Mouse (Mus musculus) cerebral cortex, adult 2 months (tissue): ENCODE measurements around the gene Hist1h4h.

Experiments
- WGBS: fragments of 180-500 bp; shearing (Covaris S2); methylation state at CpG from one replicate; pipeline ENCODE4 v1.1.7; 2018; 5-methylcytosine and 5-hydroxymethylcytosine counted together

The Hist1h4h gene

GRCm38 (mm10) chr13:23554925-23555838 is 24.3 kb downstream of the Hist1h4h start:
- under 1% methylated on average over 54 of the region's 54 CpGs for WGBS

- WGBS: under 1% methylated on average over 18 of the region's 18 CpGs
Observed at GRCm38 (mm10) chr13:23555839-23556416, 25.1 kb downstream of the Hist1h4h start.

GRCm38 (mm10) chr13:23556906-23557305 is 26.1 kb downstream of the Hist1h4h start:
- WGBS: 57% methylated on average over 3 of the region's 3 CpGs

GRCm38 (mm10) chr13:23560699-23561098 is 29.8 kb downstream of the Hist1h4h start:
- 18% methylated on average over 2 of the region's 2 CpGs for WGBS

- WGBS: 0% methylated on average over 2 of the region's 5 CpGs
Observed at GRCm38 (mm10) chr13:23561531-23561882, 30.7 kb downstream of the Hist1h4h start.

- under 1% methylated on average over 58 of the region's 67 CpGs for WGBS
Observed at GRCm38 (mm10) chr13:23561883-23562659, 31.2 kb downstream of the Hist1h4h start, which contains the start of gene Hist1h3e. Gene Hist1h3e (minus strand): TSS chr13:23562369.

- under 1% methylated on average over 18 of the region's 18 CpGs for WGBS
Observed at GRCm38 (mm10) chr13:23562699-23563462, 32.0 kb downstream of the Hist1h4h start.

GRCm38 (mm10) chr13:23564482-23564881 is 33.6 kb downstream of the Hist1h4h start:
- WGBS: 91% methylated on average over 2 of the region's 2 CpGs

GRCm38 (mm10) chr13:23570261-23571021 is 39.6 kb downstream of the Hist1h4h start:
- 2% methylated on average over 29 of the region's 41 CpGs for WGBS

- WGBS: under 1% methylated on average over 18 of the region's 18 CpGs
Observed at GRCm38 (mm10) chr13:23571022-23571503, 40.2 kb downstream of the Hist1h4h start, which contains the start of the genes Hist1h2ae and Hist1h2bg. Gene Hist1h2ae (minus strand): TSS chr13:23571220. Gene Hist1h2bg (plus strand): TSS chr13:23571396.

GRCm38 (mm10) chr13:23571504-23572217 is 40.8 kb downstream of the Hist1h4h start:
- WGBS: 1% methylated on average over 18 of the region's 34 CpGs

- WGBS: 33% methylated on average over 2 of the region's 2 CpGs
Observed at GRCm38 (mm10) chr13:23572218-23573033, 41.6 kb downstream of the Hist1h4h start.

- 10% methylated on average over 20 of the region's 20 CpGs for WGBS
Observed at GRCm38 (mm10) chr13:23573034-23573897, 42.4 kb downstream of the Hist1h4h start.

GRCm38 (mm10) chr13:23573898-23574524 is 43.2 kb downstream of the Hist1h4h start, which contains the start of the genes Hist1h2bf and Hist1h2ad:
Gene Hist1h2bf (minus strand): TSS chr13:23574196.
Gene Hist1h2ad (plus strand): TSS chr13:23574381.
- WGBS: under 1% methylated on average over 37 of the region's 42 CpGs

- 2% methylated on average over 12 of the region's 39 CpGs for WGBS
Observed at GRCm38 (mm10) chr13:23574546-23575170, 43.8 kb downstream of the Hist1h4h start.

- WGBS: 2% methylated on average over 18 of the region's 18 CpGs
Observed at GRCm38 (mm10) chr13:23575271-23575851, 44.5 kb downstream of the Hist1h4h start, which contains the start of gene Hist1h3d. Gene Hist1h3d (plus strand): TSS chr13:23575763.
